Mouse (Mus musculus): ENCODE measurements at regions not wholly inside any gene's neighbourhood (a gene's known extent, or its start where the extent isn't known, plus 50 kb on each side); places are given as distances from the start of the nearest gene placed in this dataset.
"Not testable (repeated sequence)": the region's sequence is repeated elsewhere in the genome, so short reads cannot be mapped to it uniquely, and the experiment has no call there.

DNA sequence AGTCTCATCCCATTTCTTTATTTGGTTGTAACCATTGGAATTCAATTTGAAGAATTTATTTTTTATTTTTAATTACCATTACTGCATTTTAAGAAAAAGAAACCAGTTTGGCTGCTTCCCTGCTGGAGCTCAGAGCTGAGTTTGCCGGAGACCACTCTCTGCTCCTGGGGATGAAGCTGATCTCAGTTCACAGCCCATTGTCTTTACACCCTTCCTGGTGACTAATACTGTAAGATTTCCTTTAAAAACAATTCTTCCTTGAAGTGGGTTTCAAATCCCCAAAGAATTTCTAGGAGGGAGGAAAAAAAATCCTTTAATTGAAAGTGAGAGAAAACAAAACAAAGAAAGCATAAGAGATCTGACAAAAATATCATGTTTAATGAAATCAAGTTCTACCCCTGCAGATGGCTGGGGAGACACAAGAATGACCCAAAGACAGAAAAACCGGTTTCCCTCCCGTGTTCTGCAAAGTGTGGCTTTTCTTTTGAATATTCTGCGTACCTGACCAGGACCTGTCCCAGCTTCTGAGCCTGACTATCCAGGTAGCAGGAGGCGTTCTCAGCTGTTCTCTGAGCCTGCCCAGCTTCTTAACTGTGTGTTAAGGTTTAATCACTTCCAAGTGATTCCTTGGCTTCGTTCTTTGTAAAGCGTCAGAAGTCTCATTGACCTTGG lies 216.1 kb downstream of the Bcl11a start:
- ATAC-seq (replicated peaks; ENCODE audit: low FRiP score, poor library complexity, severe bottlenecking), result no peak

GRCm38 (mm10) chr11:24296893-24297624 lies 219.2 kb downstream of the Bcl11a start:
- no peak for ATAC-seq (replicated peaks; ENCODE audit: low FRiP score, poor library complexity, severe bottlenecking)

- no peak for ATAC-seq (replicated peaks; ENCODE audit: low FRiP score, poor library complexity, severe bottlenecking)
Measured at GRCm38 (mm10) chr11:24297763-24298162, 219.9 kb downstream of the Bcl11a start.

DNA sequence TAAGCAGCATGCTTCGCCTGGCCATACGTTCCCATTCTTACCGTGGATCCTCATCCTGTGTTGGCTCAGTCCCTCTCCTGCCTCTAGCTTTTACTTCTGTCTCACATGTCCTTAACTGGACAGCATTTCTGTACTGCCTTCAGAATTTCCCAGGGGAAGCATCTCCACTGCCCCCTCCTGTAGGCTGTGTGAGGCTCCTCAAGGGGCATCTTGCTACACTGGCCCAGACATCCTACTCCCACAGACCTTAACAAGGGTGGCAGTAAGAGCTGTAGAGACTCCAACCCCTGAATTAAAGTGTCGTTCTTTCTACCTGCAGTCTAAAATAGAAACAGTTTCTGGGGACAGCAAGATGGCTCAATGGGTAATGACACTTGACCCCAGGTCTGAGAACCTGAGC lies 222.5 kb downstream of the Bcl11a start:
- no peak for ATAC-seq (replicated peaks; ENCODE audit: low FRiP score, poor library complexity, severe bottlenecking)

DNA sequence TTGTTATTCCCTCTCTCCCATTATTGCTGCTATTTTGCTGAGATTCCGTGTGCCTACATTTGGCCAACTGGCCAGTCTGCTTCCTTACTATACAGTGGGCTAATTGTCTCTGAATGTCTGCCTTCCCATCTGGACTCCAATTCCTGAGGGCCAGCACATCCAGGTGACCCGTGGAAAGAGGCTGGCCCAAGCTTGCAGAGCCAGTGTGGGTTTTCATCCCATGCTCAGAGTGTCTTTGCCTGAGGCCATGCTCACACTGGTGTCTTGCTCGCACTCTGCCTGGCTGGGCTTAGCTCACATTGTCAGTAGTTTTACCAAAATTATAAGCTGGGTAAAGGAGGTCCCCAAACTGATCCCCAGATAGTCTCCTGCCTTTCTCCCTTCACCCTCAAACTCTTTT lies 223.3 kb downstream of the Bcl11a start:
- ATAC-seq (replicated peaks; ENCODE audit: low FRiP score, poor library complexity, severe bottlenecking), result no peak

- ATAC-seq (replicated peaks; ENCODE audit: low FRiP score, poor library complexity, severe bottlenecking), result no peak
Measured at GRCm38 (mm10) chr11:24305145-24305553, 227.3 kb downstream of the Bcl11a start.

DNA sequence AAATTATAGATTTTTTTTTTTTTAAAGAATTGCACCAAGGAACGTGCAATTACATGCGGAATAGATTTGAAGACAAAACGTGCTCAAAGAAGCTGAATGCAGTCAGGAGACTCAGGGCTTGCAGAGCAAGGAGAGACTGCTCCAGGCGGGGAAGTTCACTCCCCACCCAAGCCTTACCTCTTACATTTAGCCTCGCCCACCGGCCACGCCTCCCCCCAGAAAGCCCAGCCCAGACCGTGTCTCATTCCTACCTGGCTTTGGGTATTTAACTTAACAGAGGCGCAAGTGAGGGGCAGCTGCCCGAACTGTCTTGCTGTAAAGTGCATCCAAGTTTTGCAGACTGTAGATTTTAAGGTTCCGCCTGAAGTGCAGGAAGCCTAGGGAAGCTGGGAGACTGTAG lies 227.8 kb downstream of the Bcl11a start:
- ATAC-seq (replicated peaks; ENCODE audit: low FRiP score, poor library complexity, severe bottlenecking), result no peak

DNA sequence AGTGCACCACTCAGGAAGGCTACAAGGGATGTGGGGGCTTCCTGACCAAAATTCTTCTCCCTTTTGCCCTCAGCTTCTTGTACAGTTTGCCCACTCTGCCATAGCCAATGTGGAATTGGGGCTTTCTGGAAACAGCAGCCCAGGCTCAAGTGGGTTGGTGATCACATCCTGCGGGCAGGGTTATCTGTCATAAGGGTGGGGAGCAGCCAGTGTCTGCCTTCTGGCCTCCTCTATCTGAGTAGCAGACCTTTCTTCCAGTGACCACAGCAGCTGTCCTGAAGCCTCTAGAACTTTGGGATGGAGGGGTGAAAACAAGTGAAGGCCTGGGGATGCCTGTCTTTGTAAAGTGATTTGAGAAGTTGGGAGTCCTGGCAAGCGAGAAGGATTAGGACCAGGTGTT lies 228.2 kb downstream of the Bcl11a start:
- no peak for ATAC-seq (replicated peaks; ENCODE audit: low FRiP score, poor library complexity, severe bottlenecking)

DNA sequence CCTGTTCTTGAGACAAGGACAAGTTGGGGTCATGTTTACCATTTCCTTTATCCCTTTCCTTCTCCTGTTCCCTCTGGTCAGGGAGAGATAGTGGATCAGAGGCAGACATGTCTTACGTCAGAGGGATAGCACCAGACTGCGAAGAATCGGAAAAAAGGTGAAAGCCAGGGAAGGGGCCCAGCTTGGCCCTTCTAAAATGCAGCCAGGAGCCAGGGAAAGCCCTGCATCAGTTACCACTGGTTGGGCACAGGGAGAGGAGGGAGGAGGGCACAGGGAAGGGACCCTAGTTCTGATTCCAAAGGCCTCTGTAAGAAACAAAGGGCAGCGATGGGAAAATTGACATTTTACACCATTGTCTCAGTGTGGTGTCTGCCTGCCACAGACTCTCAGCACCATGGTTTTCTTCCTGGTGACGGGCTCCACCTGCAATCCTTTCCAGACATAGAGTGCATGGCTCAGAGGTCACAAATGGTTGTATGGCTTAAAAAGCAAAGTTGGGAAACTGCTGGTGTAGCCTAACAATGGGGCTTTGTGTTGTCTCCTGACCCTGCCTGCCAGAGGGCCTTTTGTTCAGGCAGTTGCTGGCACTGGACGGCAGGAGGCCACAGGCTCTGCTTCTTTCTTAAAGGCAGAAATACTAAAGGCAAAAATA lies 229.9 kb downstream of the Bcl11a start:
- no peak for ATAC-seq (replicated peaks; ENCODE audit: low FRiP score, poor library complexity, severe bottlenecking)

GRCm38 (mm10) chr11:24308253-24308633 lies 230.4 kb downstream of the Bcl11a start:
- no peak for ATAC-seq (replicated peaks; ENCODE audit: low FRiP score, poor library complexity, severe bottlenecking)

DNA sequence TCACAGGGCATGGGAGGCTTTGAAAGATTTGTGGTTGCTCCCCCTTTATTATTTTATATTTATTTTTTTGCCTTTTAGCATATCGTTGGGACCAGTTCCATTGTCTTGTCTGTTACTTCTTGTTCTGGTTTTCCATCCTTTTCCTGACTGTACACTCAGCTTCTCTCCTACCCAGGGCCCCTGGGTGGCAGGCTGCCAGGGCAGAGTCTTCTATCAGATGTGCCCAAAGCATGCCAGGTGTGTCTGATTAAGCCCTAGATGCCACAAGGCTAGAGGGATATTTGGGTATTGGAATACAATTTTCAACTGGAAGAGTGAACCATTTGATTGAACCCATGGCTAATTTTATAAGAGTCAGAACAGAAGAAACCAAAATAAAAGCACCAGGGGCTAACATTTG lies 236.2 kb downstream of the Bcl11a start:
- ATAC-seq (replicated peaks; ENCODE audit: low FRiP score, poor library complexity, severe bottlenecking), result no peak

GRCm38 (mm10) chr11:24315582-24315981 lies 237.7 kb downstream of the Bcl11a start:
- no peak for ATAC-seq (replicated peaks; ENCODE audit: low FRiP score, poor library complexity, severe bottlenecking)

- no peak for ATAC-seq (replicated peaks; ENCODE audit: low FRiP score, poor library complexity, severe bottlenecking)
Measured at GRCm38 (mm10) chr11:24316198-24316597, 238.3 kb downstream of the Bcl11a start.

DNA sequence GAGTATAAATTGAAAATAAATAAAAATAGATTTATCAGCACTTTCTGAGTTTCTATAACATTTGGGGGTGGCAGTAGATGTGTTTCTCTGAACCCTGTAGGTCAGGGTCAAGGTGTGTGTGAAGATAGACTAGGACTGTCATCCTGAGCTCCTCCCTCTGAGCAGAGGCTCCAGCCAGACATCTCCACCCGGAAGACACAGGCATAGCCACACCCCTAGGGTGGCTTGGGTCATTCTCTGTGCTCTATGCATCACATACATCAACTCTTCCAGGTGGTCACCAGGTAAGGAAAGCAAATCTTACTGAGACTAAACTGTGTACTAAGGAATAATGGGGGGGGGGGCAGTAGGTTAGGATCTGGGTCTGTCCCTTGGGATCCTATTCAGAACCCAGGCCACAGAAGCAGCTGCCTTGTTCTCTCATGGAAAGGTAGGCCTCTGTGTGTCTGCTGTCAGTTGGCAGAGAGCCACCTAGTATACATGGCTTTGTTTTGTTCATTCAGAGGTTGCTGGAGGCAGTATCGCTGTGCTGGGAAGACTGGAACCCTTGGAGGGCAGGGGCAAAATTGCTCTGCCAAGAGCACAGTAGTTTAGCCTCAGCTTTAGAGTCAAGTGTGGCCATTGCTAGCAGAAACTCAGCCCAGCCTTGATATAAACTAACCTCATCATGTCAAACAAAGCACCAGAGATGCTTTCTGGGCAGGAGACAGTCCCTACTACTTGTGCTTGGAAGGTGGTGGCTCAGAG lies 240.3 kb downstream of the Bcl11a start:
- no peak for ATAC-seq (replicated peaks; ENCODE audit: low FRiP score, poor library complexity, severe bottlenecking)

GRCm38 (mm10) chr11:24319222-24319621 lies 241.4 kb downstream of the Bcl11a start:
- ATAC-seq (replicated peaks; ENCODE audit: low FRiP score, poor library complexity, severe bottlenecking), result no peak

DNA sequence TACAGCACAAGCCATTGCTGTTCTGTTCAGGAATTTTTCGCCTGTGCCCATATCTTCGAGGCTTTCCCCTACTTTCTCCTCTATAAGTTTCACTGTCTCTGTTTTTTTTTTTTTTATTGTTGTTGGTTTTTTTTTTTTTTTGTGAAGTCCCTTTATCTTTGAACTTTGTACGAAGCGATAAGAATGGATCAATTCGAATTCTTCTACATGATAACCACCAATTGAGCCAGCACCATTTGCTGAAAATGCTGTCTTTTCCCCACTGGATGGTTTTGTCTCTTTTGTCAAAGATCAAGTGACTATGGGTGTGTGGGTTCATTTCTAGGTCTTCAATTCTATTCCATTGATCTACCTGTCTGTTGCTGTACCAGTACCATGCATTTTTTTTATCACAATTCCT lies 244.6 kb downstream of the Bcl11a start:
- not testable (repeated sequence) for ATAC-seq (replicated peaks; ENCODE audit: low FRiP score, poor library complexity, severe bottlenecking)

DNA sequence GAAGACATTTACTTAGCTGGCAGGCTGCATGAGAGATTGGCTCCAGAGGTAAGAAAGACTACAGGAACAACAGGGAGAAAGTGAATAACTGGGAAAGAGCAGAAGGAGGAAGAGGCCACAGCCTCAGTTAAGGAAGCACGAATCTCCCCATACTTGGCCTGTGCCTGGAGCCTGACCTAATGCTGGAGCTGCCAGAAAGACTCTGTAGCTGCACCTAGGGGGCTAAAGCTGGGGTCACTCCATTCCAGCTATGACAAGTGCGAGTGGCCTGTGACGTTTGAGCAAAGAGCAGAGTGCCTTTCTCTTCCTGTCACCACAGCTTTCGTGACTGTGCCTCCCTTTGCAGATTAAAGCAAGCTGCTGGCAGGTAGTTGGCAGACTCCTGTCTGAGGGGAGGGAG lies 250.6 kb downstream of the Bcl11a start:
- ATAC-seq (replicated peaks; ENCODE audit: low FRiP score, poor library complexity, severe bottlenecking), result no peak

GRCm38 (mm10) chr11:24330366-24331124 lies 252.7 kb downstream of the Bcl11a start:
- ATAC-seq (replicated peaks; ENCODE audit: low FRiP score, poor library complexity, severe bottlenecking), result no peak

GRCm38 (mm10) chr11:24332241-24332640 lies 254.4 kb downstream of the Bcl11a start:
- ATAC-seq (replicated peaks; ENCODE audit: low FRiP score, poor library complexity, severe bottlenecking), result no peak

GRCm38 (mm10) chr11:24333111-24333510 lies 255.3 kb downstream of the Bcl11a start:
- no peak for ATAC-seq (replicated peaks; ENCODE audit: low FRiP score, poor library complexity, severe bottlenecking)
